Mouse (Mus musculus) heart, postnatal 0 days (tissue): ENCODE measurements around the gene Git1.

Experiments
- CTCF ChIP-seq: IDR thresholded peaks from 2 replicates; pipeline ENCODE4 v1.5.1; 2016; ENCODE audit warnings: antibody characterized with exemption, control low read depth, low read depth
- EP300 ChIP-seq: IDR thresholded peaks from 2 replicates; pipeline ENCODE4 v1.6.1; 2016; ENCODE audit warnings: antibody characterized with exemption, low read depth

DNA sequence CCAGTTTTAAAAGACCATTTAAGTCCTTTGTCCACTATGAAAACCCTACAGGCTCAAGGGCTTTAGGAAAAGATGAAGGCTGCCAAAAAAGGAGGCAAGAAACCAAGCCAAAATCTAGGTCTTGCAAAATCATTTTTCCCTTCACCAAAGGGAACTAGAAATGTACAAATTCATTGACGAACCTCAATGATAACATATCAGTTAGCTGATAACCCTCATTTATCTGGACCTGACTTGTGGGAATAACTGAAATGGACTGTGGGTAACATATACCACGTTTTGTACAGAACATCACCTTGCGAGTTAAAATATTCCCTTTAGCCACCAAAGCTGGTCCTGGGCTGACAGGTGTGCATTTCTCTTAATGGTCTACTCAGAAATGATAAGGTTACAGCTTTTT is 36.3 kb downstream of the Git1 start:
- TF ChIP-seq EP300 (no peak), CTCF (no peak)
